Mouse (Mus musculus) heart, adult 2 months (tissue): ENCODE measurements around the gene Pigg.

Experiments used
- CTCF ChIP-seq: fragments of 200-600 bp; IDR thresholded peaks from 2 replicates; pipeline ENCODE4 v1.8.1; 2022; ENCODE audit warnings: antibody characterized with exemption, mild to moderate bottlenecking, moderate library complexity
- EP300 ChIP-seq: fragments of 200-500 bp; IDR thresholded peaks from 2 replicates; pipeline ENCODE4 v1.6.1; 2011; ENCODE audit warnings: low read depth, low read length, control low read depth; ENCODE audit not compliant: insufficient read depth
- POLR2A ChIP-seq: fragments of 200-500 bp; IDR thresholded peaks from 2 replicates; pipeline ENCODE4 v1.6.1; 2011; ENCODE audit warnings: mild to moderate bottlenecking, low read depth, low read length, control low read depth; ENCODE audit not compliant: insufficient read depth

DNA sequence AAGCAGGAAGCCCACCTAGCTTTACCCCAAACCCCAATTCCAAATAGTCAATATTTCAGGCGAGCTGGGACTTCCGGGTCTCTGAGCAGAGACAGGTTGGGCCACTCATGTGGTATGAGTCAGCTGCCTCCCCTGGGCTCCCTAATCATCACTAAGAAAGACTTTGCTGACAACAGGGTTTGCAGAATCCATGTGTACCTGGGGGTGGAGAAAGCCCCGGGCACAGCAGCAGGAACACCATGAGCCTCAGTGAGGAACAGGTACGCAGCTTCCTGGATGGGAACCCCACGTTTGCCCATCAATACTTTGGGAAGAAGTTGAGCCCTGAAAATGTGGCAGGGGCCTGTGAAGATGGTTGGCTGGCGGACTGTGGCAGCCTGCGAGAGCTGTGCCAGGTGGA lies 75.8 kb downstream of the Pigg start, which contains the start of gene Pde6b:
- no peak for TF ChIP-seq POLR2A
- no peak for TF ChIP-seq CTCF
- TF ChIP-seq EP300, result no peak
